Mouse (Mus musculus): Measurements from ENCODE around the gene Pdzd3. TPM values are rescaled to one million over a fixed set of nuclear protein-coding genes. Genes with fewer than 3 reads are reported as not detected.

Gene Pdzd3
- polyA plus RNA-seq, 1 experiment from 2014 or later, result not detected

- no peaks in the 10 kb centered on the region for H3K4me1 ChIP-seq (ENCODE audit: control insufficient read depth in 2 of 2, insufficient read depth in 2 of 2, low read length in 2 of 2)
- H3K36me3 ChIP-seq (ENCODE audit: control insufficient read depth, insufficient read depth, low read length), result peaks cover 47% of the 10 kb centered on the region
- H3K9me3 ChIP-seq (ENCODE audit: control insufficient read depth, low read length), result no peaks in the 10 kb centered on the region
- no peaks in the 10 kb centered on the region for H3K27me3 ChIP-seq (ENCODE audit: control insufficient read depth, insufficient read depth, low read length)
- no peak for ATAC-seq (ENCODE audit: insufficient number of reproducible peaks, insufficient read depth, low FRiP score, low read depth)
- no peak overlapping the region for H3K9ac ChIP-seq (ENCODE audit: low read length)
- H3K4me2 ChIP-seq (ENCODE audit: low read length), result no peak overlapping the region
- 71% methylated on average over 3 of the region's 3 CpGs for WGBS
- no peak overlapping the region for H3K27ac ChIP-seq (replicated peaks in 1 of 2; ENCODE audit: control insufficient read depth in 1 of 2, insufficient read depth in 1 of 2, low read depth in 2 of 2, low read length in 2 of 2)
- no peak overlapping the region for H3K4me3 ChIP-seq (ENCODE audit: control insufficient read depth in 1 of 2, insufficient read depth in 1 of 2, low read depth in 1 of 2, low read length in 2 of 2)
Observed at GRCm38 (mm10) chr9:44200458-44200857, 50.8 kb downstream of the Pdzd3 start.

GRCm38 (mm10) chr9:44199580-44199979 lies 51.7 kb downstream of the Pdzd3 start:
- Histone ChIP-seq H3K9ac (ENCODE audit: low read length) (no peak overlapping the region), H3K4me3 (ENCODE audit: control insufficient read depth in 1 of 2, insufficient read depth in 1 of 2, low read depth in 1 of 2, low read length in 2 of 2) (no peak overlapping the region), H3K27me3 (ENCODE audit: control insufficient read depth, insufficient read depth, low read length) (no peaks in the 10 kb centered on the region), H3K4me2 (ENCODE audit: low read length) (no peak overlapping the region), H3K27ac (replicated peaks in 1 of 2; ENCODE audit: control insufficient read depth in 1 of 2, insufficient read depth in 1 of 2, low read depth in 2 of 2, low read length in 2 of 2) (no peak overlapping the region), H3K9me3 (ENCODE audit: control insufficient read depth, low read length) (no peaks in the 10 kb centered on the region), H3K36me3 (ENCODE audit: control insufficient read depth, insufficient read depth, low read length) (peaks cover 47% of the 10 kb centered on the region), H3K4me1 (ENCODE audit: control insufficient read depth in 2 of 2, insufficient read depth in 2 of 2, low read length in 2 of 2) (no peaks in the 10 kb centered on the region)
- ATAC-seq (ENCODE audit: insufficient number of reproducible peaks, insufficient read depth, low FRiP score, low read depth), result no peak

- peaks cover 44% of the 10 kb centered on the region for H3K36me3 ChIP-seq (ENCODE audit: control insufficient read depth, insufficient read depth, low read length)
- H3K4me3 ChIP-seq (ENCODE audit: control insufficient read depth in 1 of 2, insufficient read depth in 1 of 2, low read depth in 1 of 2, low read length in 2 of 2), result no peak overlapping the region
- H3K27me3 ChIP-seq (ENCODE audit: control insufficient read depth, insufficient read depth, low read length), result no peaks in the 10 kb centered on the region
- WGBS, result 87% methylated on average over 3 of the region's 3 CpGs
- ATAC-seq (ENCODE audit: insufficient number of reproducible peaks, insufficient read depth, low FRiP score, low read depth), result no peak
- no peak overlapping the region for H3K4me2 ChIP-seq (ENCODE audit: low read length)
- H3K9me3 ChIP-seq (ENCODE audit: control insufficient read depth, low read length), result no peaks in the 10 kb centered on the region
- H3K27ac ChIP-seq (replicated peaks in 1 of 2; ENCODE audit: control insufficient read depth in 1 of 2, insufficient read depth in 1 of 2, low read depth in 2 of 2, low read length in 2 of 2), result no peak overlapping the region
- peaks cover 1 to 3% of the 10 kb centered on the region in 2 experiments for H3K4me1 ChIP-seq (ENCODE audit: control insufficient read depth in 2 of 2, insufficient read depth in 2 of 2, low read length in 2 of 2)
- no peak overlapping the region for H3K9ac ChIP-seq (ENCODE audit: low read length)
Observed at GRCm38 (mm10) chr9:44199166-44199565, 52.1 kb downstream of the Pdzd3 start.

Other genes starting within 250 kb of the Pdzd3 start
- gene Thy1, start 208.1 kb downstream of the Pdzd3 start, polyA plus RNA-seq (2014; fragmentation: Nextera tagmentation; extraction: Ambion mirVana), result 2.5 and 2.7 TPM in 2 replicates
- 73.5 and 80.7 TPM in 2 replicates for gene Usp2, start 184.4 kb downstream of the Pdzd3 start, polyA plus RNA-seq (2014; fragmentation: Nextera tagmentation; extraction: Ambion mirVana)
- gene Mfrp, start 149.7 kb downstream of the Pdzd3 start, polyA plus RNA-seq (2014; fragmentation: Nextera tagmentation; extraction: Ambion mirVana), result not detected in 2 replicates
- gene C1qtnf5, start 144.2 kb downstream of the Pdzd3 start, polyA plus RNA-seq (2014; fragmentation: Nextera tagmentation; extraction: Ambion mirVana), result 2.3 and 2.7 TPM in 2 replicates
- 0.07 and 0.08 TPM in 2 replicates for gene Gm49380, start 138.0 kb downstream of the Pdzd3 start, polyA plus RNA-seq (2014; fragmentation: Nextera tagmentation; extraction: Ambion mirVana)
- gene Rnf26, start 138.0 kb downstream of the Pdzd3 start, polyA plus RNA-seq (2014; fragmentation: Nextera tagmentation; extraction: Ambion mirVana), result 30.4 and 32.9 TPM in 2 replicates
- 129 and 130 TPM in 2 replicates for gene Mcam, start 117.0 kb downstream of the Pdzd3 start, polyA plus RNA-seq (2014; fragmentation: Nextera tagmentation; extraction: Ambion mirVana)
- 12.7 and 13.7 TPM in 2 replicates for gene Cbl, start 17.4 kb downstream of the Pdzd3 start, polyA plus RNA-seq (2014; fragmentation: Nextera tagmentation; extraction: Ambion mirVana)
- gene Ccdc153, start 10.8 kb downstream of the Pdzd3 start, polyA plus RNA-seq (2014; fragmentation: Nextera tagmentation; extraction: Ambion mirVana), result not detected in 2 replicates
- gene Nlrx1, start 17.1 kb upstream of the Pdzd3 start, polyA plus RNA-seq (2014; fragmentation: Nextera tagmentation; extraction: Ambion mirVana), result 7.0 and 7.3 TPM in 2 replicates
- gene Abcg4, start 37.1 kb upstream of the Pdzd3 start, polyA plus RNA-seq (2014; fragmentation: Nextera tagmentation; extraction: Ambion mirVana), result 1.3 and 2.7 TPM in 2 replicates
- 10.5 and 12.1 TPM in 2 replicates for gene Hinfp, start 54.2 kb upstream of the Pdzd3 start, polyA plus RNA-seq (2014; fragmentation: Nextera tagmentation; extraction: Ambion mirVana)
- gene C2cd2l, start 68.8 kb upstream of the Pdzd3 start, polyA plus RNA-seq (2014; fragmentation: Nextera tagmentation; extraction: Ambion mirVana), result 5.4 and 7.7 TPM in 2 replicates
- 34.7 and 37.8 TPM in 2 replicates for gene Dpagt1, start 74.5 kb upstream of the Pdzd3 start, polyA plus RNA-seq (2014; fragmentation: Nextera tagmentation; extraction: Ambion mirVana)
- gene H2afx, start 83.2 kb upstream of the Pdzd3 start, polyA plus RNA-seq (2014; fragmentation: Nextera tagmentation; extraction: Ambion mirVana), result 153 and 167 TPM in 2 replicates
- gene Hmbs, start 92.8 kb upstream of the Pdzd3 start, polyA plus RNA-seq (2014; fragmentation: Nextera tagmentation; extraction: Ambion mirVana), result 110 and 112 TPM in 2 replicates
- 17.8 and 21.4 TPM in 2 replicates for gene Vps11, start 110.2 kb upstream of the Pdzd3 start, polyA plus RNA-seq (2014; fragmentation: Nextera tagmentation; extraction: Ambion mirVana)
- 12.7 and 12.9 TPM in 2 replicates for gene Hyou1, start 128.0 kb upstream of the Pdzd3 start, polyA plus RNA-seq (2014; fragmentation: Nextera tagmentation; extraction: Ambion mirVana)
- 32.0 and 35.7 TPM in 2 replicates for gene Slc37a4, start 145.4 kb upstream of the Pdzd3 start, polyA plus RNA-seq (2014; fragmentation: Nextera tagmentation; extraction: Ambion mirVana)
- 1,406 and 1,617 TPM in 2 replicates for gene Rps25, start 155.7 kb upstream of the Pdzd3 start, polyA plus RNA-seq (2014; fragmentation: Nextera tagmentation; extraction: Ambion mirVana)
- gene Trappc4, start 156.1 kb upstream of the Pdzd3 start, polyA plus RNA-seq (2014; fragmentation: Nextera tagmentation; extraction: Ambion mirVana), result 74.0 and 85.4 TPM in 2 replicates
- 19.5 and 20.9 TPM in 2 replicates for gene Ccdc84, start 167.1 kb upstream of the Pdzd3 start, polyA plus RNA-seq (2014; fragmentation: Nextera tagmentation; extraction: Ambion mirVana)
- gene Foxr1, start 189.7 kb upstream of the Pdzd3 start, polyA plus RNA-seq (2014; fragmentation: Nextera tagmentation; extraction: Ambion mirVana), result not detected in 2 replicates
- not detected in 2 replicates for gene Upk2, start 203.5 kb upstream of the Pdzd3 start, polyA plus RNA-seq (2014; fragmentation: Nextera tagmentation; extraction: Ambion mirVana)
- gene Bcl9l, start 231.4 kb upstream of the Pdzd3 start, polyA plus RNA-seq (2014; fragmentation: Nextera tagmentation; extraction: Ambion mirVana), result 12.1 and 12.5 TPM in 2 replicates